Mouse (Mus musculus) embryo, embryonic 10.5 days (tissue): ENCODE measurements at regions not wholly inside any gene's neighbourhood (a gene's known extent, or its start where the extent isn't known, plus 50 kb on each side); places are given as distances from the start of the nearest gene placed in this dataset.
"Not testable (repeated sequence)": the region's sequence is repeated elsewhere in the genome, so short reads cannot be mapped to it uniquely, and the experiment has no call there.

Source experiments
- DNase-seq: peaks from one replicate; pipeline ENCODE4 v3.0.0-alpha.2; 2015; ENCODE audit warnings: low spot score

- DNase-seq: no peak
Measured at GRCm38 (mm10) chr12:54519370-54519769, 137.0 kb downstream of the Sptssa start.

GRCm38 (mm10) chr12:54517265-54517664 lies 139.1 kb downstream of the Sptssa start:
- no peak for DNase-seq

GRCm38 (mm10) chr12:54516463-54516862 lies 139.9 kb downstream of the Sptssa start:
- no peak for DNase-seq

GRCm38 (mm10) chr12:54516039-54516438 lies 140.3 kb downstream of the Sptssa start:
- DNase-seq: not testable (repeated sequence)

GRCm38 (mm10) chr12:54509903-54510302 lies 146.5 kb downstream of the Sptssa start:
- DNase-seq: peak; percentile 20

- DNase-seq: no peak
Measured at GRCm38 (mm10) chr12:54502775-54503174, 153.6 kb downstream of the Sptssa start.

- DNase-seq: no peak
Measured at GRCm38 (mm10) chr12:54499963-54500362, 156.4 kb downstream of the Sptssa start.

- DNase-seq: no peak
Measured at GRCm38 (mm10) chr12:54495701-54496374, 160.5 kb downstream of the Sptssa start.

- DNase-seq: no peak
Measured at GRCm38 (mm10) chr12:54494756-54495375, 161.5 kb downstream of the Sptssa start.

GRCm38 (mm10) chr12:54492737-54493136 lies 163.6 kb downstream of the Sptssa start:
- DNase-seq: no peak

- DNase-seq: no peak
Measured at GRCm38 (mm10) chr12:54490460-54490859, 165.9 kb downstream of the Sptssa start.

- peak; percentile 85 for DNase-seq
Measured at GRCm38 (mm10) chr12:54489675-54490074, 166.7 kb downstream of the Sptssa start.

GRCm38 (mm10) chr12:54487689-54488088 lies 168.7 kb downstream of the Sptssa start:
- DNase-seq: no peak

- DNase-seq: peak; percentile 46
Measured at GRCm38 (mm10) chr12:54482020-54482419, 174.4 kb downstream of the Sptssa start.

- no peak for DNase-seq
Measured at GRCm38 (mm10) chr12:54479841-54480240, 176.5 kb downstream of the Sptssa start.

GRCm38 (mm10) chr12:54472881-54473280 lies 183.5 kb downstream of the Sptssa start:
- DNase-seq: no peak

- no peak for DNase-seq
Measured at GRCm38 (mm10) chr12:54472407-54472806, 184.0 kb downstream of the Sptssa start.

- no peak for DNase-seq
Measured at GRCm38 (mm10) chr12:54467635-54468034, 188.7 kb downstream of the Sptssa start.

- DNase-seq: no peak
Measured at GRCm38 (mm10) chr12:54463806-54464205, 192.6 kb downstream of the Sptssa start.

- no peak for DNase-seq
Measured at GRCm38 (mm10) chr12:54461411-54461810, 195.0 kb downstream of the Sptssa start.

GRCm38 (mm10) chr12:54460135-54460523 lies 196.2 kb downstream of the Sptssa start:
- DNase-seq: no peak

- DNase-seq: no peak
Measured at GRCm38 (mm10) chr12:54459462-54460134, 196.8 kb downstream of the Sptssa start.

GRCm38 (mm10) chr12:54456731-54457130 lies 199.6 kb downstream of the Sptssa start:
- DNase-seq: no peak
